Mouse (Mus musculus): ENCODE results near the gene Helz.
"Not testable (repeated sequence)": the region's sequence is repeated elsewhere in the genome, so short reads cannot be mapped to it uniquely, and the experiment has no call there.

Helz gene

GRCm38 (mm10) chr11:107547351-107548203, at the start of gene Helz:
Gene Helz (plus strand): TSS chr11:107547930.
- DNase-seq: peak; percentile 77

- DNase-seq: no peak
These were observed 44.9 kb upstream of the Helz start for GRCm38 (mm10) chr11:107502801-107503200.

DNA sequence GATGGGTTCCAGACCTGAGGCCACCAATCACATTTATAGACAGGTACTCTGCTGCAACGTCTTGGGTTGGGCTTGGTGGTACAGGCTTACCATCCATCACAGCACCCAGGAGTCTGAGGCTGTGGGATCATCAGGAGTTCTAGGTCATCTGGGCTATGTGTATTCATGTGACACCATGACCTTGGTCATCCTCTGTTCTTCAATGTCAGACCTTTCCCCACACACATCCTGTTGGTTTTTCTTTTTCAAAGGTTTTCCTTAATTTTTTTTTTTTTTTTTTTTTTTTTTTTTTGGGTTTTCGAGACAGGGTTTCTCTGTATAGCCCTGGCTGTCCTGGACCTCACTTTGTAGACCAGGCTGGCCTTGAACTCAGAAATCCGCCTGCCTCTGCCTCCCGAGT, 43.4 kb upstream of the Helz start:
- DNase-seq: not testable (repeated sequence)

DNA sequence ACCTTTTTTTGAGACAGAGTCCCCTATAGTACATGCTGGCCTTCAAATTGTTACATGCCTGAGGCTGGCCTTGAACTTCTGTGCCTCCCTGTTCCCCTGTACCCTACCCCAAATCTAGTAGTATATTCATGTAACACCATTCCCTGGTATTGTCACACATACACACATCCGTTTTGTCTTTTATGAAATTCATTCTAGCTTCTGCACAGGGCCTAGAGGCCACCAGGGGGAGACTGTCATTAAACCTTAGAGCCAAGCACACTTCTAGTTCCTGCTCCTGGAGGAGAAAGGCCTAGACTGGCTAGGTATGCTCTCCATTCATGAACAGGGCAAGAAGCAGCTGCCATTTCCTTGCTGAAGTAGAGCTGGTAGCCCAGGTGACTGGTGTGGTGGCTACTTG, 41.5 kb upstream of the Helz start:
- peak; percentile 26 for DNase-seq

DNA sequence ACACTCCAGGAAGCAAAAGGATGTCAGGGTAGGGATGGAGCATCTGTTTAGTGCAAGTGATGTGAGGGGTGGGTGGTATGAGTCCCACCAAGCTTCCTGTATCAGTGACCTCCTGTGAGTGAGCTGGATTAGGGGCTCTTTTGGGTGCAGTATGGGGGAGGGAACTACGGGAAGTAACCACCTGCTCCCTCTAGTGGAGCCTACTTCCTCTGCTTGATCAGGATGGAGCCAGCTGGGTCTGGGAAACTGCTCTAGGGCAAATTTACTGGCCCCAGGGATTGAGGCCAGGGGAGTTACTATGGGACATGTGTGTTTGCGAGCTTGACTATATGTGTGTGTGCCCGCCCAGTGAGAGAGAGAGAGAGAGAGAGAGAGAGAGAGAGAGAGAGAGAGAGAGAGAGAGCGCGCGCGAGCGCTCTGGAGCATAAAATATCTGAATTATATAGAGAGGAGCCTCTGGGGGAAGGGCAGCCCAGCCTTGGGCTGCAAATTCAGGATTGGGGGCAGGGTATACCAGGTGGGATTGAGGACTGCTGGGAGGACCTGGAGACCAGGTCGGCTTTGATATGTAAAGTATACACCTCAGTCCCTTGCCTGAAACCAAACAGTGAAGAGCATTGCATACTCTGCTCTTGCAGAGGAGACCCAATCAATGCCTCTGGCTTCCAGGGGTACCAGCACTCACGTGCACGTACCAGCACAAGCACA, 37.9 kb upstream of the Helz start:
- DNase-seq: peak; percentile 15

DNA sequence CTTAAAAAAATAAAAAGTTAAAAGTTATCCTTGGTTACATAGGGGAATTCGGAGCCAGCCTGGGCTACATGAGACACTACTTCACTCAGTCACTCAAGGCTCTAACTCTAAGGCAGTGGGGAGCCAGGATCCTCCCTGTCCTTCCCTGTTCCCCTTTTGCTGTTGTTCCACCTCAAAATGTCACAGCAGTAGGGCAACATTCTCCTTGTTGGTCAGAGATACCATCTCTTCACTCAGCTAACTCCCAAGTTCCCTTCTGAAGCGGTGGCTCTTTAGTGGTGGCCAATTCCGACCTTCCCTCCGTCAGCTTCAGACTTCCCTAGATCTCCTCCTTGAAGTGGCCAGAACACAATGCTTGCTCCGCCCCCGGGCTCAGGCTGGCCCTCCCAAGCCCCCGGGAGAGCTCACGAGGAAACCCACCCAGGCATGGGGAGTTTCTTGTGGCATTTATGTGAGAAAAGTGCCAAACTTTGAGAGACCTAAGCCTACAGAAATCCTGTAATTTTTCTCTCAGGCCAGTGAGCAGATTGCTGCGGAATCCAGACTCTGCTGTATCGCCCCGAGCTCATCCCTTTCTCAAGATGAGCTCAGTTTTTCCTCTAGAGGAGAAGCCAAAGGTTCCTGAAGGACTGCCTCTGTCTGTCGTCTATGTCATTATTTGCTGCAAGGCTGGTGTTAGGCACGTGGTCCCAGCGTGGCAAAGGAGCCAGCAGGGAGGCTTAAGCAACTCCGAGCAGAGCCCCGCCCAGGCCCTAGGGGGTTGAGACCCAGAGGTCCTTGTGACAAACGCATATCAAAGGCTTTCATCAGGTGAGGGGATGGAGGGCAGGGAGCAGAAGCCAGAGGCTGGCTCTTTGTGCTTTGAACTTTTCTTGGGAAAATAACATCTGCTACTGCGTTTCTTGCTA, 37.1 kb upstream of the Helz start:
- DNase-seq: peak; percentile 51

- peak; percentile 81 for DNase-seq
These were observed 35.8 kb upstream of the Helz start for GRCm38 (mm10) chr11:107511954-107512353.

- DNase-seq: no peak
These were observed 34.7 kb upstream of the Helz start for GRCm38 (mm10) chr11:107513047-107513446.

GRCm38 (mm10) chr11:107516387-107516786, 31.3 kb upstream of the Helz start:
- no peak for DNase-seq

- DNase-seq: no peak
These were observed 28.9 kb upstream of the Helz start for GRCm38 (mm10) chr11:107518645-107519429.

GRCm38 (mm10) chr11:107521153-107521552, 26.6 kb upstream of the Helz start:
- DNase-seq: no peak

- DNase-seq: no peak
These were observed 22.8 kb upstream of the Helz start for GRCm38 (mm10) chr11:107524966-107525365.

GRCm38 (mm10) chr11:107527632-107528031, 20.1 kb upstream of the Helz start:
- DNase-seq: no peak

GRCm38 (mm10) chr11:107529320-107529719, 18.4 kb upstream of the Helz start:
- peak; percentile 46 for DNase-seq

GRCm38 (mm10) chr11:107531445-107531844, 16.3 kb upstream of the Helz start:
- DNase-seq: no peak

DNA sequence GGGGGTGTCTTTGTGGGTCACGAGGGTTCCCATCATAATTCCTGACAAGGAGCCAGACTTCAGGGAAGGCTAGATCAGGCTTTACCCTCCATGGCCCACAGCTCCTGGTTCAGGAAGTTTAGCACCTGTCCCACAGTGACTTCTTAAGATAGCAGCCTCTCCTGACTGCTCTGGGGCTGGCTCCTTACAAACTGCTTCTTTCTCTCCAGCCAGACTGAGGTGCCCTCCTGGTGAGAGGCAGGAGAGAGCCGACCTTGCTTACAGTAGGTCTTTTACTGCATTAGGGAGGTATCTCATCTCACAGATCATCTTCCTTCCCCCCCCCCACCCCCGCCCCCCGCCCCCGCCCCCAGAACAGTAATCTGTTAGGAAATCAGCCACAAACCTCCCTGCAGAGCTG, 15.5 kb upstream of the Helz start:
- no peak for DNase-seq

DNA sequence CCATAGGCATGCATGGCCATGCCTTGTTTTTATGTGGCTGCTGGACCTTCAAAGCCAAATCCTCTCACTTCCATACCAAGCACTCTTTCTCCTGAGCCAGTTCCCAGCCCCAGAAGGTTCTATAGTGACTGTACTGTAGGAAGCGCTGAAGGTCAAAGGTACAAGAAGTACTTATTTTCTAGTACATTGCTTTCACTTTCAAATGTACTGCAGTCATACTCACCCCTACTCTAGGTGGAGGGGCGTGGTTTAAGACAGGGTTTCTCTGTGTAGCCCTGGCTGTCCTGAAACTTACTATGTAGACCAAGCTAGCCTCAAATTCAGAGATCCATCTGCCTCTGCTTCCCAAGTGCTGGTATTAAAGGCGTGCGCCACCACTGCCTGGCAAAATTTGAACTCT, 8.7 kb upstream of the Helz start:
- no peak for DNase-seq

DNA sequence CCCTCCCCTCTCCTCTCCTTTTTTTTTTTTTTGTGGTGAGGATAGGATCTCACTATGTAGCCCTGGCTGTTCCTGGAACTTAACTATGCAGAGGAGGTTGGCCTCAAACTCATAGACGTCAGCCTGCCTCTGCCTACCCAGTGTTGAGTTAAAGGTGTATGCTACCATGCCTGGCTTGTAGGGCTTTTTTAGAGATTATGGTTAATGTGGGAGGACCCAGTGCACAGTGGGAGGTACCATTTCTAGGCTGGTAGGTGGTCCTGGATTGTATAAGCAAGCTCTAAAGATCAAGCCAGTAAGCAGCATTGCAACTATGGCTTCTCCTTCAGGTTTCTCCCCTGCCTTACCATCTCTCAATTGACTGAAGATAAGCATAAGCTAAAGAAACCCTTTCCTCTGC, 7.4 kb upstream of the Helz start:
- DNase-seq: no peak

GRCm38 (mm10) chr11:107545747-107546476, 1.8 kb upstream of the Helz start:
- peak; percentile 59 for DNase-seq

- DNase-seq: peak; percentile 44
These were observed 946 bp upstream of the Helz start for GRCm38 (mm10) chr11:107546667-107547301.

All from lung, postnatal 36 days (tissue).